Mouse (Mus musculus) bone marrow macrophage, adult 2 months (primary cell): ENCODE results near the gene Pdzrn3.

Experiments used
- CTCF ChIP-seq: IDR thresholded peaks from 2 replicates; pipeline ENCODE4 v1.5.1; 2012; ENCODE audit warnings: low read depth, mild to moderate bottlenecking, low read length, moderate library complexity
- POLR2A ChIP-seq: IDR thresholded peaks from 2 replicates; pipeline ENCODE4 v1.6.1; 2012; ENCODE audit warnings: mild to moderate bottlenecking, low read depth, low read length, borderline replicate concordance

GRCm38 (mm10) chr6:101227294-101227855 is 150.3 kb downstream of the Pdzrn3 start:
- TF ChIP-seq CTCF (no peak), POLR2A (no peak)
